Mouse (Mus musculus) myocyte (in vitro differentiated cells): ENCODE data around the gene Ankdd1a. TPM values are rescaled to one million over a fixed set of nuclear protein-coding genes. Genes with fewer than 3 reads are reported as not detected.
A peak's percentile ranks its signal among the peaks of the same experiment; 100 is the strongest.

Experiments used
- H3K27me3 ChIP-seq: one replicate; pipeline ENCODE4 v1.6.1; 2011; ENCODE audit not compliant: control insufficient read depth, insufficient read depth, insufficient read length
- H3K36me3 ChIP-seq: one replicate; pipeline ENCODE4 v1.6.1; 2011; ENCODE audit not compliant: control insufficient read depth, insufficient read depth
- H3K4me2 ChIP-seq: one replicate; pipeline ENCODE4 v1.6.1; 2011; ENCODE audit warnings: low read depth, control low read depth
- H3K4me3 ChIP-seq: one replicate; pipeline ENCODE4 v1.5.1; 2011; ENCODE audit warnings: mild to moderate bottlenecking, control low read depth, moderate library complexity
- H3K79me2 ChIP-seq: one replicate; pipeline ENCODE4 v1.6.1; 2011; ENCODE audit not compliant: control insufficient read depth, insufficient read depth
- H3ac ChIP-seq: one replicate; pipeline ENCODE4 v1.6.1; 2011; ENCODE audit not compliant: control insufficient read depth, insufficient read length
- CEBPB ChIP-seq: IDR thresholded peaks from 2 replicates; pipeline ENCODE4 v1.6.1; 2011; ENCODE audit warnings: mild to moderate bottlenecking, moderate library complexity; ENCODE audit not compliant: poor library complexity, insufficient read depth, severe bottlenecking
- E2F4 ChIP-seq: IDR thresholded peaks from one replicate; pipeline ENCODE4 v1.6.1; 2011; ENCODE audit warnings: mild to moderate bottlenecking, control low read depth, moderate library complexity; ENCODE audit not compliant: insufficient read depth
- MAX ChIP-seq: IDR thresholded peaks from one replicate; pipeline ENCODE4 v1.6.1; 2011; ENCODE audit warnings: low read depth, mild to moderate bottlenecking, control low read depth
- MYOD1 ChIP-seq, 3 experiments: IDR thresholded peaks; one replicate each; pipeline ENCODE4 v1.6.1; 2011; ENCODE audit warnings: control low read depth in 2 of 3, low read depth in 2 of 3, mild to moderate bottlenecking in 2 of 3, moderate library complexity in 1 of 3; ENCODE audit not compliant: insufficient read length in 2 of 3, control insufficient read depth in 1 of 3
- MYOG ChIP-seq, 3 experiments: IDR thresholded peaks; one replicate each; pipeline ENCODE4 v1.6.1; 2011; ENCODE audit warnings: control low read depth in 2 of 3, low read depth in 2 of 3, mild to moderate bottlenecking in 2 of 3; ENCODE audit not compliant: insufficient read length in 2 of 3, control insufficient read depth in 1 of 3, insufficient read depth in 1 of 3
- POLR2A ChIP-seq: IDR thresholded peaks from one replicate; pipeline ENCODE4 v1.6.1; 2011; ENCODE audit warnings: low read depth, mild to moderate bottlenecking, control low read depth, moderate library complexity; ENCODE audit not compliant: insufficient read length
- POLR2AphosphoS2 ChIP-seq: IDR thresholded peaks from one replicate; pipeline ENCODE4 v1.6.1; 2011; ENCODE audit warnings: low read depth, control low read depth; ENCODE audit not compliant: insufficient read length
- REST ChIP-seq: IDR thresholded peaks from one replicate; pipeline ENCODE4 v1.6.1; 2011; ENCODE audit warnings: mild to moderate bottlenecking, control low read depth, moderate library complexity; ENCODE audit not compliant: insufficient read depth, insufficient read length
- SRF ChIP-seq: IDR thresholded peaks from one replicate; pipeline ENCODE4 v1.6.1; 2011; ENCODE audit warnings: low read depth; ENCODE audit not compliant: control insufficient read depth, insufficient read length
- TCF12 ChIP-seq: IDR thresholded peaks from one replicate; pipeline ENCODE4 v1.6.1; 2011; ENCODE audit warnings: mild to moderate bottlenecking, control low read depth; ENCODE audit not compliant: poor library complexity, insufficient read depth, severe bottlenecking
- TCF3 ChIP-seq: IDR thresholded peaks from one replicate; pipeline ENCODE4 v1.6.1; 2011; ENCODE audit warnings: low read depth, control low read depth; ENCODE audit not compliant: insufficient read length
- USF1 ChIP-seq: IDR thresholded peaks from one replicate; pipeline ENCODE4 v1.6.1; 2011; ENCODE audit warnings: low read depth, mild to moderate bottlenecking, control low read depth, moderate library complexity
- polyA plus RNA-seq: library from polyadenylated mRNA; unstranded; fragments of >200 nt; fragmentation: generic; extraction: Trizol; gene quantifications from one replicate; pipeline ENCODE4 v1.2.1, GENCODE M21; 2012; ENCODE audit warnings: missing spikeins

Ankdd1a gene
- polyA plus RNA-seq, 1 experiment: 0.02 TPM

DNA sequence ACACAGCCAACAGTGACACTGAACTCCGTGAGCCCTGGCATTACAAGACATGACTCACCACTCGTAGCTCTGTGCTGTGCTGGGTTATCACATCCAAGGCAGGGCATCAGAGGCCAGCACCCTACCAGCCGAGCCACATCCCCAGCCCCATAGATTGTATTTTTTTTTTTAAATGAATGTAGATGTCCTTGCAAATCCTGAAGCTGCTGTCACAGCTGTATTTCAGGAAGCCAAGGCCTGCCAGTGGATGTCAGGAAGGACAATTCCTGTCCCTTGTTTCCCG lies 26.4 kb upstream of the Ankdd1a start:
- peak overlapping the region; percentile 42 for H3K4me2 ChIP-seq
- no peak for TF ChIP-seq TCF12
- TF ChIP-seq POLR2A: no peak
- no peak for TF ChIP-seq MAX
- TF ChIP-seq MYOG (IDR thresholded peaks at IDR 0.05; ENCODE audit: control insufficient read depth in 1 of 3, insufficient read depth in 1 of 3, insufficient read length in 2 of 3, low read depth in 2 of 3): no peak
- TF ChIP-seq E2F4: no peak
- no peak overlapping the region for H3K4me3 ChIP-seq
- no peak overlapping the region for H3ac ChIP-seq
- no peaks in the 10 kb centered on the region for H3K36me3 ChIP-seq
- H3K27me3 ChIP-seq: no peaks in the 10 kb centered on the region
- no peaks in the 10 kb centered on the region for H3K79me2 ChIP-seq

DNA sequence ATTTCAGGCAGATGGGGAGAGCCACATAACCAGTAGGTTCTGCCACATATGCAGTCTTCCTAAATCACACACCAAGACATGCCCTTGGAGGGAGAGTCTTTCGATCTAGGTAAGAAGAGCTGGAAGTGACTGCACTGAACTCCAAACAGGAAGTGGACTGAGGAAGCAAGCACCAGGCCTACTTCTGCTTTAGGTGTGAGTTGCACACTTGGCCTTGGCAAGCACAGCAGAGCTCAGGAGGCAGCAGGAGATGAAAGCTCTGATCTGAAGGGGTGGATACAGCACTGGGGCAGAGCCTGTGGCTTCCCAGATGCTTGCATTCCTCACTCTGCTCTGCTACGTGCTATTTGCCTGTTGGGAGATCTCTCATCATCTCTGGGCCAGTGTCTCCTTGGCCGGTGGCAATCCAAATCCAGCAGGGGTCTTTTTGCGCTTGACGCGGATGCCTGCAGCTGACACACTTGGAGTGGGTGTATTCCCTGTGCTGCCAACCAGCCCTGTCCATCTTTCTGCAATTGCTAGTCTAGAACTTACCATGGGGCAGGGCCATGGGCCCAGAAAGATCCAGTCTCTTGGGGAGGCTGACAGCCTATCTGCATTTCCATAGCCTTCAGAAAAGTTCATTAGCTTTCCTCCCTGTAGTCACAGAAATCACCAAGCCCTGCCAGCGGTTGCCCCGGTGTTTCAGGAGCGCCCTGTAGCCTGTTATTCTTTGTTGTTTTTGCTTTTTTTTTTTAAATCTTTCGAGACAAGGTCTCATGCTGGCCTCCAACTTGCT lies 25.8 kb upstream of the Ankdd1a start:
- Histone ChIP-seq H3K4me2 (peak overlapping the region; percentile 42), H3ac (no peak overlapping the region), H3K79me2 (no peaks in the 10 kb centered on the region), H3K27me3 (no peaks in the 10 kb centered on the region), H3K36me3 (no peaks in the 10 kb centered on the region), H3K4me3 (no peak overlapping the region)
- TF ChIP-seq MAX (no peak), POLR2A (no peak), USF1 (no peak), TCF3 (no peak), MYOD1 (IDR thresholded peaks at IDR 0.05; ENCODE audit: control insufficient read depth in 1 of 3, insufficient read length in 2 of 3, low read depth in 2 of 3) (no peak), POLR2AphosphoS2 (no peak), E2F4 (no peak), TCF12 (no peak), CEBPB (no peak), MYOG (IDR thresholded peaks at IDR 0.05; ENCODE audit: control insufficient read depth in 1 of 3, insufficient read depth in 1 of 3, insufficient read length in 2 of 3, low read depth in 2 of 3) (no peak)

DNA sequence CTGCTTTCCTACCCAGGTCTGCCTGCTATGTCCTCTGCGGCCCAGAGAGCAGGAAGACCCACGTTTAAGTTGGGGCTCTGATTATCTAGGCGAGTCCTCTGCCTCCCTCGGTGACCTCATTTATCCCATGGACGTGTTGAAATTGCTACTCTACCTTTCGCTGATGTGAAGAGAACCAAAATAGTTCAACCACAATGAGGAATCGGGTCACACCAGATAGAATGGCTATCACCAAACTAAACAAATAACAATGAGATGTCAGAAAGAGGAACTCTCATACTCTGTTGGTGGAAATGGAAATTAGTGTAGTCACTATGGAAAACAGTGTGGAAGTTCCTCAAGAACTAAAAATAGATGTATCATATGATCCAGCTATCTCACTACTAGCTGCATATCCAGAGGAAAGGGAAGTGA lies 22.1 kb upstream of the Ankdd1a start:
- Histone ChIP-seq H3K4me2 (peak overlapping the region; percentile 70), H3K79me2 (no peaks in the 10 kb centered on the region), H3K4me3 (no peak overlapping the region), H3K36me3 (no peaks in the 10 kb centered on the region), H3K27me3 (no peaks in the 10 kb centered on the region), H3ac (no peak overlapping the region)
- TF ChIP-seq CEBPB (no peak), TCF12 (no peak), E2F4 (no peak), TCF3 (no peak), POLR2AphosphoS2 (no peak), USF1 (no peak), REST (no peak), MYOG (IDR thresholded peaks at IDR 0.05; ENCODE audit: control insufficient read depth in 1 of 3, insufficient read depth in 1 of 3, insufficient read length in 2 of 3, low read depth in 2 of 3) (no peak), MYOD1 (IDR thresholded peaks at IDR 0.05; ENCODE audit: control insufficient read depth in 1 of 3, insufficient read length in 2 of 3, low read depth in 2 of 3) (no peak), SRF (no peak), MAX (no peak)

DNA sequence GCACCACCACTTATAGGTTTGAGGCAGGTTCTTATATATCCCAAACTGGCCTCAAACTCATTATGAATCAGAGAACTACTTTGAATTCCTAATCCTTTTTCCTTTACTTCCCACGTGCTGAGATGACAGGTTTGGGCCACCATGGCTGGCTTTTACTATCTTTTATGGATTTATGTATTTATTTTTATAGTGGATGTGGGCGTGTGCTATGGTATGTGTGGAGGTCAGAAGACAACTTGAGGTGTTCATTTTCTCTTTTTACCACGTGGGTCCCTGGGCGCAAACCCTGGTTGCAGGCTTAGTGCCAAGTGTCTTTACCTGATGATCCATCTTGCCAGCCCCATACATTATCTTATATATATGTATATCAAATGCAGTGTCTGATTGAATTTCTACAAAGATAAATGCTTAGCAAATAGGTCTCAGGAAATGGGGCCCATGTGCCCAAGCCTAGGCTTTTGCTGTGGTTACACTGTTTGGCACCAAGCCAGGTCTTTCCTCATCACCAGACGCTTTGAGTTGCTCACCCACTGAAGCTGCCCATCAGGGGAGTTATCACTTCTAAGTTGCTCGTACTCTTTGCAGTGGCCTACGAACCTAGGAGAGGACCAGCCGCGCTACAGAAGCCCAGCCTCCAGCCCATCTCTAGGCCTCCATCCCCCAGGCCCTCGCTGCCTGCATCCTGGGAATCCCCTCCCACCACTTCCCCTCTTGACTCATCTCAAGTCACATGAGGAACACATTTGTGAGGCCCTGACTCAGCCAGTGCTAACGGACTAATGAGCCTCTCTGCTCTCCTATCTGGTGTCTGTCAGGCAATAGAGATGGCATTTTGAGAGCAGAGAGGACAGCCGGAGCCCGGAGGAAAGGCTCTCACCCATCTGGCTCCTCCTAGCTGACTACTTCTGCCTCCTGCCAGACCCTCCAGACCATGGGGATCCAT lies 21.4 kb upstream of the Ankdd1a start:
- TF ChIP-seq CEBPB (0 out of 2 replicates have a peak, but pooled peaks have one; percentile 58), POLR2A (no peak), USF1 (peak; percentile 83), SRF (no peak)
- no peak overlapping the region for H3K4me3 ChIP-seq
- H3ac ChIP-seq: no peak overlapping the region
- H3K36me3 ChIP-seq: no peaks in the 10 kb centered on the region
- H3K4me2 ChIP-seq: peak overlapping the region; percentile 70
- no peaks in the 10 kb centered on the region for H3K27me3 ChIP-seq
- no peaks in the 10 kb centered on the region for H3K79me2 ChIP-seq

DNA sequence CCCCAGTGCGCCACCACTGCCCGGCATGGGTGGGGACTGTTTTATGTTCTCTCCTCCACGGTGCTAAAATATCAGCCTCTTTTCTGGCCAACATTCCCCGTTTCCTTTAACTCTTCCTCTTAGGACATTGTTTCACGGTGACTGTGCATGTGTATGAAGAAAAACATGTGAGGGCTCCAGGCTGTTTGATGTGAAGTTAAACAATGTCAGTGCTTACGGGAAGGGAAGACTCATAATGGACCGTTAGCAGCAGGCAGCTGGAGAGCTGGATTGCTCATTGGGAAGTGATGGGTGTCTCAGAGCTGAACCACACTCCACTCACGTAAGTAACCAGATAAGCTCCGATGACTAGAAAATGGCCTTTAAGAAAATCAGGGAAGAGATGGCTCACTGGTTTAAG lies 19.7 kb upstream of the Ankdd1a start:
- no peaks in the 10 kb centered on the region for H3K79me2 ChIP-seq
- H3ac ChIP-seq: no peak overlapping the region
- no peaks in the 10 kb centered on the region for H3K27me3 ChIP-seq
- no peaks in the 10 kb centered on the region for H3K36me3 ChIP-seq
- H3K4me2 ChIP-seq: no peak overlapping the region
- TF ChIP-seq POLR2A (no peak), POLR2AphosphoS2 (no peak), E2F4 (no peak), MYOG (IDR thresholded peaks at IDR 0.05; ENCODE audit: control insufficient read depth in 1 of 3, insufficient read depth in 1 of 3, insufficient read length in 2 of 3, low read depth in 2 of 3) (no peak), MYOD1 (IDR thresholded peaks at IDR 0.05; ENCODE audit: control insufficient read depth in 1 of 3, insufficient read length in 2 of 3, low read depth in 2 of 3) (no peak), MAX (no peak), USF1 (no peak), CEBPB (no peak), TCF12 (no peak), TCF3 (no peak), REST (no peak), SRF (no peak)
- no peak overlapping the region for H3K4me3 ChIP-seq
